In the genomic region with DNA sequence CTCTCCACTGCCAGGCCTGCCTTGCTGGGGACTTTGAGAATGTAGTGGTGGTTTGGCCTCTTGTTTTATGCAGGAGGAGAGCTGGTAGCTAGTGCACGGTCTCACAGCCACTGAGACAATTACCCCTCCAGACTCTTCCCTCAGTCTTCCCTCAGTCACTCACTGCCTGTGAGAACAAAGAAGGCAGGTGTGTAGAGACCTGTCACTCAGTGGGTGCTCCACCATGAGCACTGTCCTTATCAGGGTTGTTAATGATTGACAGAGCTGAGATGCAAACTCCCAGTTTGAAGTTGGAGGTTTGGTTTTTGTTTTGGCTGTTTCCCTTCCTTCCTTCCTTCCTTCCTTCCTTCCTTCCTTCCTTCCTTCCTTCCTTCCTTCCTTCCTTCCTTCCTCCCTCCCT, we compare ENCODE assay signal across 21 mouse cellular contexts. TPM values are rescaled to one million over a fixed set of nuclear protein-coding genes. Genes with fewer than 3 reads are reported as not detected.
DNase-seq lines count a peak whose midpoint lies in the region; ATAC-seq and TF ChIP-seq lines count a peak whose summit lies in the region.
"Had no signal": no experiment of that assay in that cellular context is flagged by ENCODE, and none has a peak within 500 bp of the region (broad histone marks: within the 10 kb centered on the region; RNA-seq: fewer than 3 reads in every experiment).

No protein-coding gene starts in this region.

- no peak overlapping the region for H3K9ac ChIP-seq in heart, embryonic 12.5 days
- no peak overlapping the region for H3K9ac ChIP-seq in lung, postnatal 0 days (replicated peaks; ENCODE audit: low read depth)
- no peak overlapping the region for H3K9ac ChIP-seq in stomach, embryonic 14.5 days (replicated peaks; ENCODE audit: low read depth, low read length)
- H3K9ac ChIP-seq: embryonic facial prominence, embryonic 12.5 days; forebrain, embryonic 15.5 days had no signal

- H3K9me3 ChIP-seq in heart, embryonic 10.5 days = no peaks in the 10 kb centered on the region
- H3K9me3 ChIP-seq in heart, embryonic 12.5 days (replicated peaks) = 0 out of 2 replicates have a peak, but pooled peaks cover 3% of the 10 kb centered on the region
- no peaks in the 10 kb centered on the region for H3K9me3 ChIP-seq in lung, postnatal 0 days (ENCODE audit: low read length)
- no peaks in the 10 kb centered on the region for H3K9me3 ChIP-seq in stomach, embryonic 14.5 days (ENCODE audit: control insufficient read depth, low read depth, low read length)
- H3K9me3 ChIP-seq: embryonic facial prominence, embryonic 12.5 days; forebrain, embryonic 15.5 days; G1E had no signal

- H3K4me2 ChIP-seq in heart, embryonic 12.5 days = no peak overlapping the region
- no peak overlapping the region for H3K4me2 ChIP-seq in lung, postnatal 0 days (replicated peaks; ENCODE audit: low read depth, low read length)
- H3K4me2 ChIP-seq in stomach, embryonic 14.5 days (replicated peaks; ENCODE audit: low read depth, low read length) = no peak overlapping the region
- H3K4me2 ChIP-seq: embryonic facial prominence, embryonic 12.5 days; forebrain, embryonic 15.5 days; heart, embryonic 11.5 days had no signal

- no peak for TF ChIP-seq POLR2A in thymus, adult 2 months (IDR thresholded peaks at IDR 0.05; ENCODE audit: control insufficient read depth, extremely low read depth, insufficient read depth, low read length, poor library complexity)

- H3K36me3 ChIP-seq in heart, embryonic 10.5 days = no peaks in the 10 kb centered on the region
- H3K36me3 ChIP-seq in heart, embryonic 12.5 days = no peaks in the 10 kb centered on the region
- no peaks in the 10 kb centered on the region for H3K36me3 ChIP-seq in lung, postnatal 0 days (ENCODE audit: insufficient read depth, low read length)
- no peaks in the 10 kb centered on the region for H3K36me3 ChIP-seq in stomach, embryonic 14.5 days (ENCODE audit: control insufficient read depth, insufficient read depth, low read length)
- H3K36me3 ChIP-seq in thymus, adult 2 months (ENCODE audit: control insufficient read depth, insufficient read depth, low read length) = no peaks in the 10 kb centered on the region
- H3K36me3 ChIP-seq: embryonic facial prominence, embryonic 12.5 days; forebrain, embryonic 15.5 days; G1E had no signal

- 0 out of 2 replicates have a peak overlapping the region, but pooled peaks have one; percentile 1 for H3K27ac ChIP-seq in heart, embryonic 10.5 days
- no peak overlapping the region for H3K27ac ChIP-seq in heart, embryonic 12.5 days (ENCODE audit: poor library complexity, severe bottlenecking)
- no peak overlapping the region for H3K27ac ChIP-seq in lung, postnatal 0 days (ENCODE audit: low read length)
- H3K27ac ChIP-seq in stomach, embryonic 14.5 days (ENCODE audit: low read length) = no peak overlapping the region
- H3K27ac ChIP-seq in thymus, adult 2 months (ENCODE audit: control insufficient read depth, insufficient read depth, low read length) = no peak overlapping the region
- H3K27ac ChIP-seq: embryonic facial prominence, embryonic 12.5 days; forebrain, embryonic 15.5 days had no signal

- H3K4me1 ChIP-seq in heart, embryonic 10.5 days = peaks cover 27% of the 10 kb centered on the region
- peaks cover 28% of the 10 kb centered on the region for H3K4me1 ChIP-seq in heart, embryonic 12.5 days (replicated peaks)
- H3K4me1 ChIP-seq in lung, postnatal 0 days (ENCODE audit: insufficient read depth, low read depth, low read length) = peaks cover 7% of the 10 kb centered on the region; the same call in 1 of the 2 replicates
- no peaks in the 10 kb centered on the region for H3K4me1 ChIP-seq in stomach, embryonic 14.5 days (ENCODE audit: control insufficient read depth, insufficient read depth, low read length)
- peaks cover 45% of the 10 kb centered on the region for H3K4me1 ChIP-seq in thymus, adult 2 months (replicated peaks; ENCODE audit: control insufficient read depth, insufficient read depth, low read length)
- H3K4me1 ChIP-seq: embryonic facial prominence, embryonic 12.5 days had no signal

- WGBS in heart, embryonic 10.5 days = 57% methylated on average over 1 of the region's 1 CpGs
- WGBS in heart, embryonic 12.5 days = 65% methylated on average over 1 of the region's 1 CpGs
- 60% methylated on average over 1 of the region's 1 CpGs for WGBS in lung, postnatal 0 days
- WGBS in stomach, embryonic 14.5 days = 52% methylated on average over 1 of the region's 1 CpGs
- whole genome bisulfite sequencing in thymus, adult 2 months = 45% methylated on average over 1 of the region's 1 CpGs

- DNase-seq in heart, embryonic 10.5 days (ENCODE audit: low spot score) = no peak
- peak; percentile 62 for DNase-seq in lung, postnatal 0 days (ENCODE audit: low spot score)
- DNase-seq in lung, postnatal 4 days = no peak
- no peak for DNase-seq in thymus, postnatal 10 days (ENCODE audit: low spot score in 2 of 2)
- no peak for DNase-seq in cerebellum, adult 11 months
- DNase-seq in thymus, adult 2 months = no peak
- DNase-seq: adrenal gland, adult 8-10 months; B cell, adult 2 months; cerebellum, adult 11-12 months; cerebellum, adult 9-10 months; cerebellum, postnatal 25 days; gastrocnemius, postnatal 36 days; heart, adult 11 months; heart, postnatal 36 days had no signal

- no peaks in the 10 kb centered on the region for H3K27me3 ChIP-seq in heart, embryonic 10.5 days (ENCODE audit: insufficient read depth, poor library complexity, severe bottlenecking)
- no peaks in the 10 kb centered on the region for H3K27me3 ChIP-seq in heart, embryonic 12.5 days (replicated peaks)
- no peaks in the 10 kb centered on the region for H3K27me3 ChIP-seq in lung, postnatal 0 days (replicated peaks; ENCODE audit: insufficient read depth, low read length)
- no peaks in the 10 kb centered on the region for H3K27me3 ChIP-seq in stomach, embryonic 14.5 days (ENCODE audit: control insufficient read depth, insufficient read depth, low read length)
- no peaks in the 10 kb centered on the region for H3K27me3 ChIP-seq in thymus, adult 2 months (ENCODE audit: control insufficient read depth, insufficient read depth, low read length)
- H3K27me3 ChIP-seq: embryonic facial prominence, embryonic 12.5 days; forebrain, embryonic 15.5 days had no signal

- H3K4me3 ChIP-seq in heart, embryonic 10.5 days = no peak overlapping the region
- no peak overlapping the region for H3K4me3 ChIP-seq in heart, embryonic 12.5 days
- H3K4me3 ChIP-seq in lung, postnatal 0 days (ENCODE audit: low read depth, low read length) = no peak overlapping the region
- H3K4me3 ChIP-seq in stomach, embryonic 14.5 days (ENCODE audit: low read depth, low read length) = no peak overlapping the region
- H3K4me3 ChIP-seq in thymus, adult 2 months (ENCODE audit: control insufficient read depth, insufficient read depth, low read length) = no peak overlapping the region
- H3K4me3 ChIP-seq: embryonic facial prominence, embryonic 12.5 days; forebrain, embryonic 15.5 days had no signal

- no peak for TF ChIP-seq CTCF in lung, postnatal 0 days (IDR thresholded peaks at IDR 0.05)
- TF ChIP-seq CTCF in thymus, adult 2 months (IDR thresholded peaks at IDR 0.05; ENCODE audit: borderline replicate concordance, control insufficient read depth, extremely low read depth, insufficient read depth, low read length, poor library complexity) = no peak

- no peak for TF ChIP-seq EP300 in lung, postnatal 0 days (IDR thresholded peaks at IDR 0.05)

- ATAC-seq in heart, embryonic 12.5 days (ENCODE audit: insufficient number of reproducible peaks, low FRiP score) = no peak
- ATAC-seq in lung, postnatal 0 days = peak; percentile 38; the same call in 1 of the 2 replicates
- peak; percentile 60; the same call in 1 of the 2 replicates for ATAC-seq in stomach, embryonic 14.5 days (ENCODE audit: insufficient number of reproducible peaks, insufficient read depth, low FRiP score, low read depth)
- ATAC-seq: CD4-positive, CD25-positive, alpha-beta regulatory T cell, adult 4 months; forebrain, embryonic 15.5 days had no signal

RNA-seq across cellular contexts. Expression of a gene that starts 3.2 kb away (rescaled TPM):
- 202 and 238 TPM in 2 replicates for polyA plus RNA-seq in heart, embryonic 10.5 days (2016; fragmentation: Nextera tagmentation; extraction: Ambion mirVana)
- 266 and 270 TPM in 2 replicates for polyA plus RNA-seq in heart, embryonic 12.5 days (2016; fragmentation: Nextera tagmentation; extraction: Ambion mirVana)
- polyA plus RNA-seq in lung, postnatal 0 days (2015; fragmentation: Nextera tagmentation; extraction: Ambion mirVana) = 449 and 545 TPM in 2 replicates
- 232 and 265 TPM in 2 replicates for polyA plus RNA-seq in stomach, embryonic 14.5 days (2014; fragmentation: Nextera tagmentation; extraction: Ambion mirVana)
- 333 and 390 TPM in 2 replicates for polyA plus RNA-seq in thymus, adult 2 months (2012; rRNA removed)

RNA-seq across cellular contexts. Expression of a gene that starts 42.9 kb away (rescaled TPM):
- polyA plus RNA-seq in heart, embryonic 10.5 days (2016; fragmentation: Nextera tagmentation; extraction: Ambion mirVana) = 63.2 and 65.3 TPM in 2 replicates
- polyA plus RNA-seq in heart, embryonic 12.5 days (2016; fragmentation: Nextera tagmentation; extraction: Ambion mirVana) = 73.0 and 74.1 TPM in 2 replicates
- polyA plus RNA-seq in lung, postnatal 0 days (2015; fragmentation: Nextera tagmentation; extraction: Ambion mirVana) = 80.7 and 82.0 TPM in 2 replicates
- 82.1 and 86.8 TPM in 2 replicates for polyA plus RNA-seq in stomach, embryonic 14.5 days (2014; fragmentation: Nextera tagmentation; extraction: Ambion mirVana)
- polyA plus RNA-seq in thymus, adult 2 months (2012; rRNA removed) = 62.1 and 67.6 TPM in 2 replicates

RNA-seq across cellular contexts. Expression of a gene that starts 56.2 kb away (rescaled TPM):
- 2,290 and 3,821 TPM in 2 replicates for polyA plus RNA-seq in heart, embryonic 10.5 days (2016; fragmentation: Nextera tagmentation; extraction: Ambion mirVana)
- 3,113 and 3,172 TPM in 2 replicates for polyA plus RNA-seq in heart, embryonic 12.5 days (2016; fragmentation: Nextera tagmentation; extraction: Ambion mirVana)
- 26.1 and 31.2 TPM in 2 replicates for polyA plus RNA-seq in lung, postnatal 0 days (2015; fragmentation: Nextera tagmentation; extraction: Ambion mirVana)
- polyA plus RNA-seq in stomach, embryonic 14.5 days (2014; fragmentation: Nextera tagmentation; extraction: Ambion mirVana) = 1.9 and 3.2 TPM in 2 replicates
- polyA plus RNA-seq in thymus, adult 2 months (2012; rRNA removed) = 2.1 and 2.2 TPM in 2 replicates
- polyA plus RNA-seq: CD4-positive, CD25-positive, alpha-beta regulatory T cell, adult 4 months had no signal

Comparison
In these comparisons a context has a peak if more than half of its experiments do, and no peak if none do; other contexts are left out.
1. RNA of a gene that starts 56.2 kb away (polyA plus RNA-seq): 3,113 to 3,172 TPM in heart, embryonic 12.5 days and 2,290 to 3,821 TPM in heart, embryonic 10.5 days; 26.1 to 31.2 TPM in lung, postnatal 0 days, 1.9 to 3.2 TPM in stomach, embryonic 14.5 days and 2.1 to 2.2 TPM in thymus, adult 2 months; every median in the first group is over 10 times any median in the second.